Mouse (Mus musculus): ENCODE measurements at regions not wholly inside any gene's neighbourhood (a gene's known extent, or its start where the extent isn't known, plus 50 kb on each side); places are given as distances from the start of the nearest gene placed in this dataset.

DNA sequence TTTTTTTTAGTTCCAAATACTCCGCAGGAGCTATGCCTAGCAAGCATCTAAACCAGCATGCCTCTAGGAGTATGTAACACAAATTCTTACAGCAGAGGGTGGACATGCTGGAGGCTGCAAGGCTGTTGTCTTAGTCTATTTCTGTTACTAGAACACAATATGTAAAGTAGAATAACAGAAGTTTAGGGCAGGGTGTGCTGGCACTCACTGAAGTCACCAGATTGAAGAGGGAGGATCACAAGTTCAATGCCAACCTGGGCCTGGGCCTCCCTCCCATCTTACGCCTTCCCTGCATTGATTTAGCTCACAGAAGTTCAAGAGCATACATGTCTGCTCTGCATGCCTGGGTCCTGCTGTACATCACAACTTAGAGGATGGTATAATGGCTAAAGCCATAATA lies 280.3 kb upstream of the Fam92a start:
- Histone ChIP-seq H3K4me3 (ENCODE audit: insufficient read depth, poor library complexity, severe bottlenecking) (no peak overlapping the region), H3K36me3 (ENCODE audit: control insufficient read depth, insufficient read depth) (no peaks in the 10 kb centered on the region), H3ac (ENCODE audit: control insufficient read depth, insufficient read length, low read depth) (no peak overlapping the region), H3K79me3 (ENCODE audit: low read depth) (no peaks in the 10 kb centered on the region), H3K79me2 (ENCODE audit: control insufficient read depth, insufficient read depth) (no peaks in the 10 kb centered on the region), H3K27me3 (ENCODE audit: control insufficient read depth, insufficient read depth, insufficient read length) (no peaks in the 10 kb centered on the region)
- TF ChIP-seq MYOG (IDR thresholded peaks at IDR 0.05; ENCODE audit: control insufficient read depth, extremely low read depth, insufficient read length) (no peak), CEBPB (IDR thresholded peaks at IDR 0.05; ENCODE audit: low read depth) (no peak), CTCF (IDR thresholded peaks at IDR 0.05; ENCODE audit: control insufficient read depth, insufficient read depth, insufficient read length) (no peak), FOSL1 (IDR thresholded peaks at IDR 0.05; ENCODE audit: insufficient read depth, low read length, poor library complexity, severe bottlenecking) (no peak), MYOD1 (IDR thresholded peaks at IDR 0.05; ENCODE audit: control insufficient read depth, insufficient read length, low read depth) (no peak), MAX (IDR thresholded peaks at IDR 0.05) (no peak), USF1 (IDR thresholded peaks at IDR 0.05; ENCODE audit: low read depth) (no peak)

DNA sequence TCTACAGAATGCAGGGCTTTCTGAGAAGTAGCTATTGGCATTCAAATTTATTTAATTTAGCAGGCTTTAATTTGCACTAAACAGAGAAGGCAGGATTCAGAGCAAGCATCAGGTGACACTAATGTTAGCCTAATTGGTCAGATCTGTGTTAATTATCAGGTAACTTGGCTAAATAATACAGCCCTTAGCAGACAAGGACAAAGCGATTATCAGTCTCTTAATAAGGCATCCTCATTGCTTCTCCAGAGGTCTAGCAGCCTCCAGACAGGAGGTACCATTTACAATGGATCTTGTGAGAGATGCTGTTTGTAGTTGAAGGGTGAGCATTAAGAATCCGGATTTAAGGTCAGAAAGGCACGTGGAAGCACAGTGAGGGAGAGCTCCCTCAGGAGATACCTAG lies 253.7 kb upstream of the Fam92a start:
- TF ChIP-seq FOSL1 (IDR thresholded peaks at IDR 0.05; ENCODE audit: insufficient read depth, low read length, poor library complexity, severe bottlenecking) = no peak
- TF ChIP-seq MYOG (IDR thresholded peaks at IDR 0.05; ENCODE audit: control insufficient read depth, extremely low read depth, insufficient read length) = no peak
- no peak for TF ChIP-seq USF1 (IDR thresholded peaks at IDR 0.05; ENCODE audit: low read depth)
- TF ChIP-seq MAX (IDR thresholded peaks at IDR 0.05) = no peak
- no peak for TF ChIP-seq CTCF (IDR thresholded peaks at IDR 0.05; ENCODE audit: control insufficient read depth, insufficient read depth, insufficient read length)
- TF ChIP-seq MYOD1 (IDR thresholded peaks at IDR 0.05; ENCODE audit: control insufficient read depth, insufficient read length, low read depth) = no peak
- TF ChIP-seq CEBPB (IDR thresholded peaks at IDR 0.05; ENCODE audit: low read depth) = no peak
- Histone ChIP-seq H3K27me3 (ENCODE audit: control insufficient read depth, insufficient read depth, insufficient read length) (no peaks in the 10 kb centered on the region), H3K79me3 (ENCODE audit: low read depth) (no peaks in the 10 kb centered on the region), H3K36me3 (ENCODE audit: control insufficient read depth, insufficient read depth) (no peaks in the 10 kb centered on the region), H3K4me3 (ENCODE audit: insufficient read depth, poor library complexity, severe bottlenecking) (no peak overlapping the region), H3K79me2 (ENCODE audit: control insufficient read depth, insufficient read depth) (no peaks in the 10 kb centered on the region), H3ac (ENCODE audit: control insufficient read depth, insufficient read length, low read depth) (no peak overlapping the region)

DNA sequence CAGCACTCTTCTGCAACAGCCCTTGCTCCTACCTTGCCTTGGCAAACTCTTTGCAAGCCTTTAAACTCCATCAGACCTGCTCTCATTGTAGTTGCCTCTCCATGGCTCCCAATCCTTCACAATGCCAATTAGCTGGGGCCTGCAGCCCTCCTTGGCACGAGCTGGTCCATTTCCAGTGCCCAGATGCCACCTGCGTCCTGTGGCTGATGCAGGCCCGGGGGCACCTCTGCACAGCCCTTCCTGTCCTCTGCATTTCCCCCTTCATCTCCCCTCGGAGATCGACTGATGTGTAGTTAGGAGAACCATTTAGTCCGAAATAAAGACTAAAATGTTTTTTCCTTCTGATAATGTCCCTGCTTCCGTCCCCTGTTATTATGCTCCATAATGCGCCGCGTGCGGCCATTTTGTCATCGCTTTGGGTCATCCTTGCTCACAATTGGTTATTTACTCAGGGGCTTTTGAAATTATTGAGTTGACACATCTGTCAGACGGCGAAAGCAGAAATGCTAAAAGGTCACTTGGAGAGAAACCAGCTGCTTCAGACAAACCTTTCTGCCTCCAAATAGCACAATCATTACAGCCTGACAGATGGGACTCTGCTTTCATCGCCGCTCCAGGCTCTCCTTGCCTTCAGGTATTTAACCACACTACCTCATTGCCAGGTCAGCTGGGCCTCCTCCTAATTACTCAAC lies 250.0 kb upstream of the Fam92a start:
- Histone ChIP-seq H3K27me3 (ENCODE audit: control insufficient read depth, insufficient read depth, insufficient read length) (no peaks in the 10 kb centered on the region), H3K79me2 (ENCODE audit: control insufficient read depth, insufficient read depth) (no peaks in the 10 kb centered on the region), H3K79me3 (ENCODE audit: low read depth) (no peaks in the 10 kb centered on the region), H3K36me3 (ENCODE audit: control insufficient read depth, insufficient read depth) (no peaks in the 10 kb centered on the region), H3K4me3 (ENCODE audit: insufficient read depth, poor library complexity, severe bottlenecking) (no peak overlapping the region), H3ac (ENCODE audit: control insufficient read depth, insufficient read length, low read depth) (no peak overlapping the region)
- TF ChIP-seq CTCF (IDR thresholded peaks at IDR 0.05; ENCODE audit: control insufficient read depth, insufficient read depth, insufficient read length) (no peak), USF1 (IDR thresholded peaks at IDR 0.05; ENCODE audit: low read depth) (no peak), MAX (IDR thresholded peaks at IDR 0.05) (no peak), MYOD1 (IDR thresholded peaks at IDR 0.05; ENCODE audit: control insufficient read depth, insufficient read length, low read depth) (no peak), FOSL1 (IDR thresholded peaks at IDR 0.05; ENCODE audit: insufficient read depth, low read length, poor library complexity, severe bottlenecking) (no peak), MYOG (IDR thresholded peaks at IDR 0.05; ENCODE audit: control insufficient read depth, extremely low read depth, insufficient read length) (no peak)

DNA sequence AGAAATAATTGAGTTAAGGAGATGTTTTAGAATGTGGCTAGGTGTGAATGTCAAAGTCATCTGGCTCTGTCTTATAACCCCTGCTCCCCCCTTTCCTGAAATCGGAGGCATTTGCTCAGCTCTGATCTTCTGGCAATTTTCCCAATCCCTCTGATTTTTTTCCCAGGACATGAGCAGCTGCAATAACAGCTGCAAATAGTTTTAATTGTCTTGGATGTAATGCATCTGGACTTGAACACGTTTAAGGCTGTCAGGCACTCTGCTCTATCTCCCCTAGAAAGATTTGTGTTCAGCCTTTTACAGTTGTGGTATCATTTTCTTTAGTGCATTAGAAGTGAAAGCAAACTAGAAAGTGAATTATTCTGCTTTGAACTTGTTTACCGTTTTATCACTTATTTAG lies 246.3 kb upstream of the Fam92a start:
- Histone ChIP-seq H3ac (ENCODE audit: control insufficient read depth, insufficient read length, low read depth) (no peak overlapping the region), H3K27me3 (ENCODE audit: control insufficient read depth, insufficient read depth, insufficient read length) (no peaks in the 10 kb centered on the region), H3K36me3 (ENCODE audit: control insufficient read depth, insufficient read depth) (no peaks in the 10 kb centered on the region), H3K4me3 (ENCODE audit: insufficient read depth, poor library complexity, severe bottlenecking) (no peak overlapping the region), H3K79me3 (ENCODE audit: low read depth) (no peaks in the 10 kb centered on the region), H3K79me2 (ENCODE audit: control insufficient read depth, insufficient read depth) (no peaks in the 10 kb centered on the region)
- peak; percentile 73 for TF ChIP-seq MYOD1 (IDR thresholded peaks at IDR 0.05; ENCODE audit: control insufficient read depth, insufficient read length, low read depth)
- TF ChIP-seq CTCF (IDR thresholded peaks at IDR 0.05; ENCODE audit: control insufficient read depth, insufficient read depth, insufficient read length) = no peak

DNA sequence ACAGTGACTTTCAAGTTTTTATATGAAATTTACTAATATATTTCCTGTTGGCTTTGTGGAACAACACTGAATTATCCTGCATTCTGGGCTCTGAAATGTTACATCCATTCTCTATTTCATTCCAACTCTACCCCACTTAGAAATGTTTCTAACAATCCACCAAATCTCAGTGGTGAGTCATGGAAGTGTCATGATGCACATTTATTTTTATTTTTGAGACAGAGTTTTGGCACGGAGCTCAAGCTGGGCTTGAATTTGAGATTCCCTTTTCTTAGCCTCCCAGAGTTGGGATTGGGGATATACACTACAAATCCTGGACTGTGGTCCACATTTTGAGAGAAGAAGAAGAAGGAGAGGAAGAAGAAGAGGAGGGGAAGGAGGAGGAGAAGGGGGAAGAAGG lies 223.5 kb upstream of the Fam92a start:
- Histone ChIP-seq H3K4me3 (ENCODE audit: insufficient read depth, poor library complexity, severe bottlenecking) (no peak overlapping the region), H3K79me3 (ENCODE audit: low read depth) (no peaks in the 10 kb centered on the region), H3K79me2 (ENCODE audit: control insufficient read depth, insufficient read depth) (no peaks in the 10 kb centered on the region), H3ac (ENCODE audit: control insufficient read depth, insufficient read length, low read depth) (no peak overlapping the region), H3K27me3 (ENCODE audit: control insufficient read depth, insufficient read depth, insufficient read length) (no peaks in the 10 kb centered on the region), H3K36me3 (ENCODE audit: control insufficient read depth, insufficient read depth) (no peaks in the 10 kb centered on the region)
- no peak for TF ChIP-seq USF1 (IDR thresholded peaks at IDR 0.05; ENCODE audit: low read depth)
- TF ChIP-seq FOSL1 (IDR thresholded peaks at IDR 0.05; ENCODE audit: insufficient read depth, low read length, poor library complexity, severe bottlenecking) = no peak
- no peak for TF ChIP-seq MYOG (IDR thresholded peaks at IDR 0.05; ENCODE audit: control insufficient read depth, extremely low read depth, insufficient read length)
- TF ChIP-seq CEBPB (IDR thresholded peaks at IDR 0.05; ENCODE audit: low read depth) = no peak
- TF ChIP-seq CTCF (IDR thresholded peaks at IDR 0.05; ENCODE audit: control insufficient read depth, insufficient read depth, insufficient read length) = no peak
- TF ChIP-seq MAX (IDR thresholded peaks at IDR 0.05) = no peak
- TF ChIP-seq MYOD1 (IDR thresholded peaks at IDR 0.05; ENCODE audit: control insufficient read depth, insufficient read length, low read depth) = no peak
